Mouse (Mus musculus): ENCODE measurements around the gene Lrch1. TPM values are rescaled to one million over a fixed set of nuclear protein-coding genes. Genes with fewer than 3 reads are reported as not detected.

The Lrch1 gene
- polyA plus RNA-seq, 1 experiment from 2014 or later = 13.3 TPM

DNA sequence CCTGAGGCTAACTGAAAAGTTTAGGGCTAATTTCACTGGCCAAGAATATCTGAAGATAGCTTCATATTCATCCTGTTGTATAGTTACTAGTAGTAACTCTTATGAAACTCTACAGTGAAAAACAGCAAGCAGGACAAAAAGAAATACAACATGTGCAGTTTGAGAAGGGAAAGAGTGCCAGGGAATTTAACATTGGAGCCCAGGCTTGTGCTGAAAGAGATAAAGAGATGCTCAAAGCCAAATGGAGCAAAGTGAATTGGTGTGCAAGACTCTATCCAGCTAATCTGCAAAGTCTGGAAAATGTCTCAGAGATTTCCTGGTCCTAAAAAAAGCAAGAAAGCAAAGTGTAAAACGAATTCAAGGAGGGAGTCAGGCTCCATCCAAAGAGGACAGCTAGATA, 145.7 kb downstream of the Lrch1 start:
- H3K4me2 ChIP-seq (replicated peaks) = no peak overlapping the region
- H3K4me3 ChIP-seq = no peak overlapping the region
- H3K36me3 ChIP-seq = peaks cover 17% of the 10 kb centered on the region; the same call in 1 of the 2 replicates
- H3K27me3 ChIP-seq = no peaks in the 10 kb centered on the region
- 70% methylated on average over 1 of the region's 1 CpGs for WGBS
- H3K4me1 ChIP-seq = peaks cover 12% of the 10 kb centered on the region
- ATAC-seq (ENCODE audit: low FRiP score) = no peak
- peaks cover 14% of the 10 kb centered on the region; the same call in 1 of the 2 replicates for H3K9me3 ChIP-seq (replicated peaks)
- no peak overlapping the region for H3K27ac ChIP-seq
- H3K9ac ChIP-seq = no peak overlapping the region

DNA sequence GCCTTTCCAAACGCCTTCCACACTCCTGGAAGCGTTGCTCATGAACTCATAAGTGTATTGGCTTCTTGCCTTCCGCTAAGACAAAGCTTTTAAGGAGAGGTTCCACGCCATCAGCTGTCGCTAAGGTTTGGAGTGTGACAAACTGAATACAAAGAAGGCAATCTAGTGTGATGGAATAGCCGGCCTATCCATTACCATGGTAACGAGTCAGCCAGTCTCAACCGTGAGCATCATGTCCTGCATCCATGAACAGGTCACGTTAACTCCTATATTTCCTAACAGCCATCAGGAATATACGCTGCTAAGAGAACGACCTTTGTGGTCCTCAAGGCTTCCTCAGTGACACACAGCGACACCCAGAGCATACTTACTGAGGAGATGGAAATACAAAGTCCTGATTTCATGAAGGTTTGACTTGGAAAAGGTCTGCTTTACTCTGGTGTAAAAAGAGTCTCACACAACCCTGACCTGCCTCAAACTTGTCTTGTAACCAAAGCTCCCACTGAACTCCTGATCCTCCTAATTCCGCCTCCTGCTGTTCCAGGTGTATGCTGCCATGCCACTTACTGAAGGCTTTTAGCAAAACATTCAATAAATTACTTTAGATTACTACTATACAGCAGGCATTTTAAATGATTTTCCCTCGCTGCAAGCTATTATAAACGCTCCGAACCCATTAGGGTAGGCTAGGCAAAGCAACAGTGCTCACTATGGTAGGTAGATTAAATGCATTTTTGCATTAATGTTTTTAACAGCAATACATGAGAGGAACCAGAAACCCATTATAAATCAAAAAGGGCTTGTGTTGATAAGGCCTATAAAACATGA, 149.4 kb downstream of the Lrch1 start:
- 53% methylated on average over 16 of the region's 16 CpGs for WGBS

DNA sequence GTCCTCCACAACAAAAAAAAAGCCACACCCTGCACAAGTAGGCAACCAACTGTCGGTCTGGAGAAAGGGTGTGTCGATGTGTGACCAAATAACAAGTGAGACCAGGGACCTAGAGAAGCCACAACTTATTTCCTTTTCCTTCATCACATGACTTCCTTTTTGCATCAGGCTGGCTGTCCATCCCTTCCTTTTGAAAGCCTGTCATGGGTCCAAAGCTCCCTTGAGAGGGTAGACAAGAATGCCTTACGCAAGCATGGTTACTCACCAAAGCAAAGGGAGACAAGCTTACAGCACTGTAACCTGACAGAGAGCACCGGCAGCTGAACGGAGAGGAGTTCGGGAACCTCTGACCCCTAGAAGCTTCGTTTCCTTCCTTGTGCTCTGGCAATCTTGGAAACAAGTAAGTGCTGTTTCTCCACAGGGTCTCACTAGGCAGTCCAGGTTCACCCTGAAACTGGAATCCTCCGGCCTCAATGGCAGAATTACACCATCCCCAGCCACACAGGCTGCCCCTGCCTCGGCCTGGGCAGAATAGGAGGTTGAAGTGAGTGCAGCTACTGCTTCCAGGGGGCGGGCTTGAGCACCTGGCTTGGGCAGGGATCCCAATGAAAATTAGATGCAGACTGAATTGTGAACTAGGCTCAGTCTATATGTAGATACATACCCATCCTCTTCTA, 150.2 kb downstream of the Lrch1 start:
- peak overlapping the region; percentile 21; the same call in 1 of the 2 replicates for H3K4me2 ChIP-seq (replicated peaks)
- 70% methylated on average over 10 of the region's 10 CpGs for WGBS
- peaks cover 12% of the 10 kb centered on the region for H3K4me1 ChIP-seq
- H3K9me3 ChIP-seq (replicated peaks) = peaks cover 14% of the 10 kb centered on the region; the same call in 1 of the 2 replicates
- peaks cover 10% of the 10 kb centered on the region; the same call in 1 of the 2 replicates for H3K36me3 ChIP-seq
- H3K27me3 ChIP-seq = no peaks in the 10 kb centered on the region
- H3K27ac ChIP-seq = peak overlapping the region; percentile 87
- H3K9ac ChIP-seq = no peak overlapping the region
- H3K4me3 ChIP-seq = no peak overlapping the region
- ATAC-seq (ENCODE audit: low FRiP score) = peak; percentile 77

More for the DNA sequence above, 149.4 kb downstream of the Lrch1 start:
- Histone ChIP-seq H3K4me2 (replicated peaks) (peak overlapping the region; percentile 21; the same call in 1 of the 2 replicates), H3K9me3 (replicated peaks) (peaks cover 14% of the 10 kb centered on the region; the same call in 1 of the 2 replicates), H3K36me3 (peaks cover 12% of the 10 kb centered on the region; the same call in 1 of the 2 replicates), H3K9ac (no peak overlapping the region), H3K27me3 (no peaks in the 10 kb centered on the region), H3K27ac (peak overlapping the region; percentile 87), H3K4me3 (no peak overlapping the region), H3K4me1 (peaks cover 12% of the 10 kb centered on the region)
- ATAC-seq (ENCODE audit: low FRiP score) = peak; percentile 96

DNA sequence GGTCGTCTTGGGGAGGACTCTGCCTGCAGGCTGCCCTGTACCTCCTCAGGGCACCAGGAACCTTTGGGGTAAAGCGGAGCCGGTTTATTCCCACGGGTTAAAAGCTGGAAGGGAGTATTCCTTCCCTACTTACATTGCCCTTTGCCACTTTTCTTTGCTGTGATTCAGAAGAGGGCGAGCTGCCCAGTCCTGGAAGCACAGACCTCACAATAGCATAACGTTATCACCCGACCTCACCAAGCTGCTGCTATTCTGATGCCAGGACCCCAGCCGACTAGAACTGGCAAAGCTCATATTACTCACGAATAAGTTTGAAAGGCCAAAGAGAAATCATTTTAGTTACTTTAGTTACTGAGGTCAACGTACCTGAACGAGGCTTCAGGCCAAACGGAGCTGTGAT, 152.7 kb downstream of the Lrch1 start:
- no peak overlapping the region for H3K9ac ChIP-seq
- H3K27ac ChIP-seq = no peak overlapping the region
- 67% methylated on average over 12 of the region's 12 CpGs for WGBS
- H3K4me2 ChIP-seq (replicated peaks) = no peak overlapping the region
- no peak overlapping the region for H3K4me3 ChIP-seq
- H3K4me1 ChIP-seq = peaks cover 22% of the 10 kb centered on the region
- H3K36me3 ChIP-seq = no peaks in the 10 kb centered on the region
- H3K27me3 ChIP-seq = no peaks in the 10 kb centered on the region
- H3K9me3 ChIP-seq (replicated peaks) = no peaks in the 10 kb centered on the region
- no peak for ATAC-seq (ENCODE audit: low FRiP score)

DNA sequence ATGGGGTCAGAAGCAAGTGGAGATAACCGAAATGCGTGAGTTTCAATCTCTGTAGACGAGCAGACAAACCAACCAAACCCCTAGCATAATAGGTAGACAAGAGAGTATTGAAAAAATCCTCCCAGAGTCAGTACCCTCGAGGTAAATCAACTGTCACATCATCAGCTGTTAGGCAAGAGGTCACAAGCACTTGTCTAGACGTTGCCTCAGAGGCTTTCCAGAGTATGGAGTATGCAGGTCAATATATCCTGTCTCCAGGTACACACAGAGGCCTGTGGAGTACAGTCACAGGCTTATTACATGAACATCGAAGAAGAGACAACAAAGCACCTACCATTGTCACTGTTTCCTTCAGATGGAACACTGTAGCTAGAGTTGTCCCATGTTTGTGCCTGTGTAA, 154.9 kb downstream of the Lrch1 start:
- 77% methylated on average over 6 of the region's 6 CpGs for WGBS
- Histone ChIP-seq H3K4me3 (no peak overlapping the region), H3K4me1 (peaks cover 19% of the 10 kb centered on the region), H3K4me2 (replicated peaks) (no peak overlapping the region), H3K36me3 (no peaks in the 10 kb centered on the region), H3K9ac (no peak overlapping the region), H3K27me3 (no peaks in the 10 kb centered on the region), H3K27ac (no peak overlapping the region), H3K9me3 (replicated peaks) (no peaks in the 10 kb centered on the region)
- ATAC-seq (ENCODE audit: low FRiP score) = no peak

DNA sequence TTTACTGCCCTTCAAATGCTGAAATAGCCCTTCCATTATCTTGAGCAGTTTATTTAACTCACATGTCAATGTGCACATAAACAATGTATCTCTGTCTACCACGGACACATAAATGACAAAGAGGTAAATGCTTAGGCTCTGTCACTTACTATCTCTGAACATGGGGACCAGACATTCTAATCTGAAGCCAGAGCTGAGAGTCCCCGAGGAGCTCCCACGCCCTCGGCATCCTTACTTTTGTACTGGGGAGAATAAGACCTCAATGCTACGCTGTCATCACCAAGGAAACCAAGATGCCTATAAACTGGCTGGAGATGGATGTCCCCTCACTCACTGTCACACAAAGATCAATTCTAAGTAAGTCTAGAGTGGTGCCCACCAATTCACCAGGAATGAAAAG, 157.1 kb downstream of the Lrch1 start:
- peak; percentile 43; the same call in 1 of the 2 replicates for ATAC-seq (ENCODE audit: low FRiP score)
- WGBS = 46% methylated on average over 5 of the region's 5 CpGs
- H3K9me3 ChIP-seq (replicated peaks) = no peaks in the 10 kb centered on the region
- H3K9ac ChIP-seq = no peak overlapping the region
- peaks cover 13% of the 10 kb centered on the region for H3K4me1 ChIP-seq
- H3K36me3 ChIP-seq = peaks cover 3% of the 10 kb centered on the region
- H3K27ac ChIP-seq = no peak overlapping the region
- no peaks in the 10 kb centered on the region for H3K27me3 ChIP-seq
- no peak overlapping the region for H3K4me3 ChIP-seq
- H3K4me2 ChIP-seq (replicated peaks) = no peak overlapping the region

DNA sequence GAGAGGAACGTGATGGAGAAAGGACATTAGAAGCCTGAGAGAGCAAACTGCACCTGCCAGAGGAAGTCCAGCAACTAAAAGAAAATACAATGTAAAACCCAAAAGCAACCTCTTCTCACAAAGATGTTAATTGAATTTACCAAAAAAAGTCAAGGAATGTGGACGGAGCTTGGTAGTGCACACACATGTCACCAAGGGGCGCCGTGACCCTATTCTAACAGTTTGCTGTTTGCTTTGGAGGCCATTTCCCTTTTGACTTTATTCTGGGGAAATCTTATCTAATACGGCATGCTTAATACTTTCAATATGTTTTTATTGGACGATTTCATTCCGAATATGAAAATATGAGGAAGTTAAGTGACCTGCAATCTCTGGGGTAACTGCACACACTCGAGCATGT, 158.9 kb downstream of the Lrch1 start:
- no peak overlapping the region for H3K4me2 ChIP-seq (replicated peaks)
- H3K9ac ChIP-seq = no peak overlapping the region
- WGBS = 83% methylated on average over 8 of the region's 8 CpGs
- no peaks in the 10 kb centered on the region for H3K9me3 ChIP-seq (replicated peaks)
- H3K36me3 ChIP-seq = peaks cover 17% of the 10 kb centered on the region
- no peak for ATAC-seq (ENCODE audit: low FRiP score)
- peaks cover 13% of the 10 kb centered on the region for H3K4me1 ChIP-seq
- H3K27me3 ChIP-seq = no peaks in the 10 kb centered on the region
- H3K4me3 ChIP-seq = no peak overlapping the region
- no peak overlapping the region for H3K27ac ChIP-seq

DNA sequence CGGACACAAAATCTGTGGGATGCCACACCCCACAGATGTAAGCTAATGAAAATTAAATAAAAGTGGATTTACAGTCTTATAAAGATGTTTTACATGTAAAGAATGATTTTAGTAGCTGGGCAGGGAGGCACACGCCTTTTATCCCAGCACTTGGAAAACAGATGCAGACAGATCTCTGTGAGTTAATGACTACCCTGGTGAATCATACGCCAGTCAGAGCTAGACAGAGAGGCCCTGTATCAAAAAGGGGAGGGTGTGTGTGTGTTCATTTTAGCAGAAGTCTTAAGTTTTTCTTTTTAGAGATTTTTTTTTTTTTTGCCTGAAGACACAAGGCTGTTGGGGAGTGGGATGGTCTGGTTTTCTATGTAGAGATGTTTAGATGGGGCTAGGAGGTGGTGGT, 160.0 kb downstream of the Lrch1 start:
- no peak overlapping the region for H3K9ac ChIP-seq
- no peaks in the 10 kb centered on the region for H3K9me3 ChIP-seq (replicated peaks)
- H3K4me2 ChIP-seq (replicated peaks) = no peak overlapping the region
- no peak overlapping the region for H3K4me3 ChIP-seq
- peaks cover 24% of the 10 kb centered on the region for H3K36me3 ChIP-seq
- peaks cover 13% of the 10 kb centered on the region for H3K4me1 ChIP-seq
- H3K27me3 ChIP-seq = no peaks in the 10 kb centered on the region
- no peak for ATAC-seq (ENCODE audit: low FRiP score)
- 85% methylated on average over 3 of the region's 3 CpGs for WGBS
- H3K27ac ChIP-seq = no peak overlapping the region

DNA sequence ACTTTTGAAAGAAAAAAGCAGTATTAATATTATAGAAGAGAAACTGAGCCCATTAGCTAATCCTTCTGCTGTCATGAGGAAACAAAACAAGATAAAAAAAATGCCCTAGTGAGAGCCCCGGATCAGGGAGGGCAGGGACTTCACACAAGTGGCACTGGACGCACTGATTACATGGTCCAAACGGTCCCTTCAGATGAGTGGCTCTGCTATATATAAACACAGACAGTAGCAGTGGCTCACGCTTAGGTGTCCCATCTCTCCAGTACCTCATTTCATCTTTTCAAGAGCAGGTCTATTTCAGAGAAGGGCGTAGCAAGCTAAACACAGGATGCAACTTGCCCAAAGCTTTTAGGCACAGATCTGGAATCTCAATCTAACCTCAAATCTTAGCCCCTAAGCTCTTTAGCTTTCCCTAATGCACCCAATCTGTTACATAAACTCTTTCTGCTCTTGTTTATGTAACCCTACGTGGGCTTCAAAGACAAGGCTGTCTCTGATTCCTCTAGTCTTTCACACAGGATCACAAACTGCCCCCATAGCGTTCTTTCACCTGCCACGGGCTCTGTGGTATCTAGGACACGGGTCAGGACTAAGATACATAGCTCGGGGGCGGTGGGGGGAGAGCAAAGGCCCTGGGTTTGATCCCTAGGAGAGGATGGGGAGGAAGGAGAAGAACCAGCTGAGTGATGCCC, 163.3 kb downstream of the Lrch1 start:
- H3K9me3 ChIP-seq (replicated peaks) = no peaks in the 10 kb centered on the region
- WGBS = 87% methylated on average over 11 of the region's 11 CpGs
- no peak overlapping the region for H3K27ac ChIP-seq
- H3K4me3 ChIP-seq = no peak overlapping the region
- 0 out of 2 replicates have a peak, but pooled peaks cover under 1% of the 10 kb centered on the region for H3K4me1 ChIP-seq
- H3K27me3 ChIP-seq = no peaks in the 10 kb centered on the region
- peaks cover 24% of the 10 kb centered on the region for H3K36me3 ChIP-seq
- H3K4me2 ChIP-seq (replicated peaks) = no peak overlapping the region
- ATAC-seq (ENCODE audit: low FRiP score) = no peak
- no peak overlapping the region for H3K9ac ChIP-seq

DNA sequence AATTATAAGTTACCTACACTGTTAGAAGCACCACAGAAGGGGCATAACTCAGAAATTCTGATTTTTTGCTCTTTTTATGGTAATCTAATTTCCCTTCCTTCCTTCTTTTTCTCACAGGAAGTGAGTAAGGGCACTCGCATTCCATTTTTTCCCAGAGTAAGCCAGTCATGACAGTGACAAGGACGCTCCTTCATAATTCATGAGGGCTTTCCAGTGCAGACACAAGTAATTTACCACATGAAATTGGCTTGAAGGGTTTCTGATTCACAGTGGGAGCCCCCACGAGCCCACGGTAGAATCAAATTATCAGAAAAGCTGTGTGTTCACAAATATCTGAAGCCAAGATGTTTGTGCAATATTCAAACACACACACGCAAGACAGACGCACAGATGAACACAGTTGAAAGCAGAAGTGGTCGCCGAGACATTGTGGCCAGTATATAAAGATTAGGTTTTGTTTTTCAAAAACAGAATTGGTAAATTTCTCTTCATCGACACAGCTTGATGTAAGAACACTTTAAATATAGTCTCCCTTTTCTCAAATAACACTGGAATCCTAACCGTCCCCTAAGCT, 173.5 kb downstream of the Lrch1 start:
- Histone ChIP-seq H3K4me1 (no peaks in the 10 kb centered on the region), H3K4me3 (no peak overlapping the region), H3K9me3 (replicated peaks) (0 out of 2 replicates have a peak, but pooled peaks cover 5% of the 10 kb centered on the region), H3K27ac (0 out of 2 replicates have a peak overlapping the region, but pooled peaks have one; percentile 13), H3K4me2 (replicated peaks) (no peak overlapping the region), H3K36me3 (peaks cover 15% of the 10 kb centered on the region), H3K9ac (no peak overlapping the region), H3K27me3 (no peaks in the 10 kb centered on the region)
- WGBS = 73% methylated on average over 10 of the region's 10 CpGs
- no peak for ATAC-seq (ENCODE audit: low FRiP score)

DNA sequence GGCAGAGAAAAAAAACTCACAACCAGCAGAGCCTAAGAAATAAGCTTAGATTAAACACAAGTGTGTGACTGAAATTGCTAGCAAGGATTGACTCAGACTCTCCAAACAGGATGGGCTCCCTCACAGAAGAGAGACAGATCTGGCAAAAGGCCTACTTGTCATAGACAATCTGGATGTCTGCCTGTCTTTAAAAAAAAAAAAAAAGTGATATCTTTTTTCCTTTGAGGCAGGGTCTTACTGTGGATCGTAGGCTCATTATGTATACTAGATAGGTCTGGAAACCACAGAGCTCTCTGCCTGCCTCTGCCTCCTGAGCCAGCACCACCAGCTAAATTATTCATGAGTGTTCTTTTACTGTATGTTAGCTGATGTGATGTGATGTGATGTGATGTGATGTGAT, 179.8 kb downstream of the Lrch1 start:
- Histone ChIP-seq H3K4me3 (no peak overlapping the region), H3K9me3 (replicated peaks) (0 out of 2 replicates have a peak, but pooled peaks cover 5% of the 10 kb centered on the region), H3K27ac (no peak overlapping the region), H3K27me3 (no peaks in the 10 kb centered on the region), H3K36me3 (peaks cover 23% of the 10 kb centered on the region), H3K9ac (no peak overlapping the region), H3K4me2 (replicated peaks) (no peak overlapping the region), H3K4me1 (no peaks in the 10 kb centered on the region)
- WGBS = 67% methylated on average over 1 of the region's 1 CpGs
- no peak for ATAC-seq (ENCODE audit: low FRiP score)
